Mouse (Mus musculus) heart, adult 2 months (tissue): Measurements from ENCODE around the gene Pdxp. TPM values are rescaled to one million over a fixed set of nuclear protein-coding genes. Genes with fewer than 3 reads are reported as not detected.

Experiments used
- DNase-seq, 2 experiments: peaks; one replicate each; pipeline ENCODE4 v3.0.0; 2021
- H3K27ac ChIP-seq: fragments of 200-600 bp; 2 replicates; pipeline ENCODE4 v1.8.1; 2022
- H3K27me3 ChIP-seq: fragments of 200-500 bp; 2 replicates; pipeline ENCODE4 v1.6.1; 2012; ENCODE audit warnings: mild to moderate bottlenecking, low read length, inconsistent platforms, mixed read lengths; ENCODE audit not compliant: control insufficient read depth, insufficient read depth
- H3K36me3 ChIP-seq: fragments of 200-500 bp; 2 replicates; pipeline ENCODE4 v1.6.1; 2012; ENCODE audit warnings: low read length, inconsistent platforms; ENCODE audit not compliant: control insufficient read depth, insufficient read depth
- H3K4me1 ChIP-seq: fragments of 200-500 bp; 2 replicates; pipeline ENCODE4 v1.6.1; 2011; ENCODE audit warnings: low read length; ENCODE audit not compliant: control insufficient read depth, insufficient read depth
- H3K4me3 ChIP-seq: fragments of 200-600 bp; 2 replicates; pipeline ENCODE4 v1.8.1; 2022
- H3K79me2 ChIP-seq: fragments of 200-500 bp; replicated peaks from 2 replicates; pipeline ENCODE4 v1.6.1; 2012; ENCODE audit warnings: mild to moderate bottlenecking, inconsistent platforms, low read length, moderate library complexity, mixed read lengths; ENCODE audit not compliant: control insufficient read depth, insufficient read depth
- H3K9ac ChIP-seq: fragments of 200-500 bp; 2 replicates; pipeline ENCODE4 v1.6.1; 2012; ENCODE audit warnings: low read depth, mild to moderate bottlenecking, control low read depth, inconsistent platforms, low read length, mixed read lengths
- CTCF ChIP-seq: fragments of 200-600 bp; IDR thresholded peaks from 2 replicates; pipeline ENCODE4 v1.8.1; 2022; ENCODE audit warnings: antibody characterized with exemption, mild to moderate bottlenecking, moderate library complexity
- EP300 ChIP-seq: fragments of 200-500 bp; IDR thresholded peaks from 2 replicates; pipeline ENCODE4 v1.6.1; 2011; ENCODE audit warnings: low read depth, low read length, control low read depth; ENCODE audit not compliant: insufficient read depth
- POLR2A ChIP-seq: fragments of 200-500 bp; IDR thresholded peaks from 2 replicates; pipeline ENCODE4 v1.6.1; 2011; ENCODE audit warnings: mild to moderate bottlenecking, low read depth, low read length, control low read depth; ENCODE audit not compliant: insufficient read depth
- WGBS: fragments of 180-500 bp; shearing (Covaris S2); methylation state at CpG from one replicate; pipeline ENCODE4 v1.1.7; 2018; 5-methylcytosine and 5-hydroxymethylcytosine counted together
- intact Hi-C: fragments of 180-260 bp; cut with DNase I; formaldehyde crosslinking; loops from one replicate; pipeline ENCODE4 v1.15.1; 2025
- polyA plus RNA-seq: library from polyadenylated mRNA; depleted of rRNA; stranded (reverse); fragments of >200 nt; gene quantifications from 2 replicates; pipeline ENCODE4 v1.2.3, GENCODE M21; 2012
- total RNA-seq, 2 experiments: library from RNA; stranded (reverse); gene quantifications; 2 replicates each; pipeline ENCODE4 v1.2.3; 2021

The Pdxp gene
- total and polyA plus RNA-seq, 3 experiments, result 0.81 to 2.0 (median 0.86) TPM

DNA sequence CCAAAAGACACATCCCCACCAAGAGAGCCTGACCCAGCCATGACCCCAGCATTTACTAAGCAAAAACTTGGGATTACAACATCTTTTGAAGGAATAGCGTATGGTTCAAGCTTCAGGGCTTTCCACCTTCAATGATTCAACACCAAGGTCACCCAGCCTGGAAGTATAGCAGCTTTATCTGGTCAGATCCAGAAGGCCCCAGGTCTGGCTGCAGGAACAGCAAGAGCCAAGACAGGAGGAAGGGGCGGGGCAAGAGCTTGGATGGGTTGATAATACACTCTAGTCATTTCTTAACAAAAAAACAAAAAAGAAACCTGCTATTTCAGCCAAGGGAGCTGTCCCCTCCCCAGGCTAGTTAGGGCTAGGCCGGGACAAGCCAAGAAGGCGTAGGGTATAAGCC is 16.2 kb upstream of the Pdxp start:
- H3K79me2 ChIP-seq, result no peaks in the 10 kb centered on the region
- H3K4me1 ChIP-seq, result peaks cover 2% of the 10 kb centered on the region
- H3K36me3 ChIP-seq, result no peaks in the 10 kb centered on the region
- H3K4me3 ChIP-seq, result no peak overlapping the region
- intact Hi-C loops, result no loop called here
- no peak overlapping the region for H3K27ac ChIP-seq
- H3K27me3 ChIP-seq, result no peaks in the 10 kb centered on the region
- TF ChIP-seq EP300 (no peak), CTCF (no peak), POLR2A (no peak)
- DNase-seq, result no peak
- 80% methylated on average over 4 of the region's 4 CpGs for WGBS
- H3K9ac ChIP-seq, result no peak overlapping the region

- Histone ChIP-seq H3K36me3 (no peaks in the 10 kb centered on the region), H3K27ac (no peak overlapping the region; the same call in 1 of the 2 replicates), H3K9ac (no peak overlapping the region), H3K27me3 (no peaks in the 10 kb centered on the region), H3K4me1 (peaks cover 4% of the 10 kb centered on the region), H3K4me3 (no peak overlapping the region), H3K79me2 (no peaks in the 10 kb centered on the region)
- 64% methylated on average over 6 of the region's 6 CpGs for WGBS
- intact Hi-C loops, result no loop called here
- no peak for TF ChIP-seq POLR2A
- no peak for TF ChIP-seq CTCF
- no peak for TF ChIP-seq EP300
- no peak for DNase-seq
Observed at GRCm38 (mm10) chr15:78898507-78899001, 15.2 kb upstream of the Pdxp start.

DNA sequence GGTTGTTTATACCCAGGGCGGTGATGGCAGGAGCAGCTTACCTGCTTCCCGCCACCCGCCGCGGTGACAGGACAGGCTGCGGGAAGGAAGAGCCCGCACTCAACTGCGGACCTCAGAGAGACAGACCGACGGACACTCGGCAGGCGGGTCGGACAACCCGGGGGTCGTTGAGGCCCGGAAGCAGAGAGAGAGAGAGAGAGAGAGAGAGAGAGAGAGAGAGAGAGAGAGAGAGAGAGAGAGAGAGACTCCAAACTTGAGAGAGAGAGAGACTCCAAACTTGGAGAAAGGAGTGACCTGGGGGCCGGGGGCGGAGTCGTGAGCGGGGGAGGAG is 14.3 kb upstream of the Pdxp start, which contains the start of gene Gm49510:
TSS of gene Gm49510 (plus strand) at position 259 of the 331 bp plus-strand sequence.
- H3K4me3 ChIP-seq, result peak within 1 kb of the TSS; percentile 69
- intact Hi-C loops, result no loop called here
- WGBS, result 10% methylated on average over 20 of the region's 20 CpGs
- H3K79me2 ChIP-seq, result no peaks in the 10 kb centered on the region
- peak in 1 of 2 experiments; percentile 44 for DNase-seq
- H3K4me1 ChIP-seq, result peaks cover 4% of the 10 kb centered on the region
- peak within 1 kb of the TSS; percentile 82 for H3K9ac ChIP-seq
- no peaks in the 10 kb centered on the region for H3K27me3 ChIP-seq
- TF ChIP-seq POLR2A, result no peak
- TF ChIP-seq EP300, result no peak
- TF ChIP-seq CTCF, result no peak
- peak within 1 kb of the TSS; percentile 62 for H3K27ac ChIP-seq
- H3K36me3 ChIP-seq, result no peaks in the 10 kb centered on the region

DNA sequence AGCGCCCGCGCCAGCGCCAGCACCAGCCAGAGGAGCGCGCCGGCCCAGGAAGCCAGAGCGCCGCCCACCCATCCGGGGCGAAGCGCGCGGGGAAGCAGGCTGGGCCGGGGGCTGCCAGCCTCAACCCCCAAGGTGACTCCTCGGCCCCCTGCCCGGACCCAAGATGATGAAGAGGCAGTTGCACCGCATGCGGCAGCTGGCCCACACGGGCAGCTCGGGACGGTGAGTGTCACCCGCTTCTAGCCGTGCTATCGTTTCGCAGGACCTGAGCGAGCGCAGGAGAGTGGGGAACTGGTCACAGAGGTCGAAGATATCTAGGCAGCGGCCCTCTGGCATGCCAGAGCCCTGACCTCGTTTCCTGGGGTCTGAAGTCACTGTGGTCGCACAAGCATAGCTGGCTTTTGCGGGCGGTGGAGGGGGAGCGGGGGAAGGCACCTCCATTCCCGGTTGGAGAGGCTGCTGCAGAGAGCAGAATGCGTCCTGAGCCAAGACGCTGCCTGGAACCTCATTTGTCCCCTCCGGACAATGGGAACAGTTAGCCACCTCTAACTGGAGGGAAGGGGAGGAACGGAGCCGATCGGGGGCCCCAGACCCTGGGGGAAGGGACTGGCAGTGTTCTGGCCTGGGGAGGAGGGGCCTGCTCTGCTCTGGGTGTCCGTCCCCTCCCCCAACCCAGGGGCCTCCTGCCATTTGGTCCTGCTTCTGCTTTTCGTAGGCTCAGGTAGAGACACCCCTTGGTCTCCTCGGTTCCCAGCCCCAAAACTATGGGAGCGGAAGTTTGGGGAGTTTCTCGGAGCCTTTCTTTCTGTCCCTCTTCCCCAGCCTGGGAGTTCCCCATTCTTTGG is 13.8 kb upstream of the Pdxp start, which contains the start of gene Sh3bp1:
TSS of gene Sh3bp1 (plus strand) at position 29 of the 845 bp plus-strand sequence.
- H3K4me1 ChIP-seq, result peaks cover 4% of the 10 kb centered on the region
- WGBS, result 4% methylated on average over 46 of the region's 47 CpGs
- no peaks in the 10 kb centered on the region for H3K79me2 ChIP-seq
- intact Hi-C loops, result no loop called here
- peak; percentile 80 to 82 for DNase-seq
- peak within 1 kb of the TSS; percentile 82 for H3K9ac ChIP-seq
- peak within 1 kb of the TSS; percentile 62 for H3K27ac ChIP-seq
- no peaks in the 10 kb centered on the region for H3K27me3 ChIP-seq
- no peaks in the 10 kb centered on the region for H3K36me3 ChIP-seq
- H3K4me3 ChIP-seq, result peak within 1 kb of the TSS; percentile 69
- TF ChIP-seq POLR2A, result peak; percentile 49; the same call in 1 of the 2 replicates
- no peak for TF ChIP-seq EP300
- no peak for TF ChIP-seq CTCF

GRCm38 (mm10) chr15:78900585-78901421 is 12.9 kb upstream of the Pdxp start:
- Histone ChIP-seq H3K36me3 (no peaks in the 10 kb centered on the region), H3K79me2 (no peaks in the 10 kb centered on the region), H3K27ac (peak overlapping the region; percentile 62), H3K9ac (0 out of 2 replicates have a peak overlapping the region, but pooled peaks have one; percentile 7), H3K4me3 (peak overlapping the region; percentile 69), H3K27me3 (no peaks in the 10 kb centered on the region), H3K4me1 (peaks cover 4% of the 10 kb centered on the region)
- no peak for TF ChIP-seq CTCF
- TF ChIP-seq EP300, result no peak
- TF ChIP-seq POLR2A, result 0 out of 2 replicates have a peak, but pooled peaks have one; percentile 14
- WGBS, result 44% methylated on average over 18 of the region's 18 CpGs
- DNase-seq, result peak; percentile 39 to 54
- intact Hi-C loops, result no loop called here
